Mouse (Mus musculus) liver, embryonic 14 days (tissue): ENCODE data around the gene Rgs13. TPM values are rescaled to one million over a fixed set of nuclear protein-coding genes. Genes with fewer than 3 reads are reported as not detected.

Source experiments
- polyA plus RNA-seq: library from polyadenylated mRNA; depleted of rRNA; stranded (reverse); fragments of >200 nt; gene quantifications from 2 replicates; pipeline ENCODE4 v1.2.3, GENCODE M21; 2012; rRNA removed

Rgs13 gene
- polyA plus RNA-seq, result not detected in 2 replicates

DNA sequence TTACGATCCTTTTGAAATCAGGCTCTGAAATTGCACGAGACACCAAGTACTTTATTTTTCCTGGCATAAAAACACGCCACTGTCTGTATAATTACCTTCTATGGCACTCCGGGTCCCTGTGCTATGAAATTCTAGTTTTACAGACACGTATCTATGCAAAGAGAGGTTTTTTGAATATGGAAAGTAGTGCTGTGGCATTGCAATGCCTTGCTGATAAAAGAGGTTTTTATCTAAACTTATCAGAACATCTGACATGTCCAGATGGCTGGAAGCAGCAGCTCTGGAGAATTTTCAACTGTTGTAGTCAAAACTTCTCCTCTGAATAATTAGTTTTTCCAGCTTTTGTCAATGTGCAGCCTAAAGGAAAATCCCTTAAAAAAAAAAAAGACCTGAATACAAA, at the start of gene Rgs13:
Gene Rgs13 (minus strand): TSS at position 207 of the 400 bp plus-strand sequence.

Other genes with a start within 250 kb of the Rgs13 start
- gene Rgs2, start 173.2 kb downstream of the Rgs13 start, polyA plus RNA-seq, result 3.3 and 3.9 TPM in 2 replicates
- gene Rgs1, start 71.9 kb upstream of the Rgs13 start, polyA plus RNA-seq, result 0.19 and 0.31 TPM in 2 replicates